Mouse (Mus musculus) cerebellum, adult 9-11 months (tissue): ENCODE results near the gene Dll1.

Experiments
- DNase-seq: peaks from one replicate; pipeline ENCODE4 v3.0.0; 2022

The Dll1 gene

DNA sequence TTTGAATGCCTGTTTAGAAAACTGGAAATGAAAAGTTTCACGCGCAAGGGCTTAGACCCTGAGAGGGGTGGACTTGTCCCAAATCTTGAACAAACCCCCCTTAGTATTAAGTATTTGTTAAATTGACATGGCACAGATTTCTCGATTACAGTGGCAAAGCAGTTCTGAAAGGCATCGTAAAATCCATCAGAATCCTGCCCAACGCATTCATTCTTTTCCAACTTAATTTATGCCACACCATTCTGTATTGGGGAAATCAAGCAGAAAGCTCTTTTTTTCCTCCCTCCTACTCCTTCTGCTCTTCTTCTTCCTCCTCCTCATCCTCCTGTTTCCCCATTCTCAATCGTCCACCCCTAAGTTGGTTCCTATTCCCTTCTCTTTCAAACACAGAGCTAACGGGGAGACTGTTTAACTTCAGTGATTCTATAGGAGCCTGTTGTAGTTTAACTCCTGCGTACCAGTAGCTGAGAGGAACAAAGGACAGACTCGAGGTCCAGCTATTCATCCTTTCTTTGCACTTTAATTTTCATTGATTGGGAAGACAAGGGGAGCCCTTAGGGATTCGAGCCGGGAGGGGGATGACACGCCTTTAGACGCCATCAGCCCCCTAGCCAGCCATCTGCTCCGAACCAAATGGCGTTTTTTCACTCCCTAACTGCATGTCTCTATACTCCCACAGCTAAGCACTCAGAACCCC, 1.9 kb upstream of the Dll1 start:
- no peak for DNase-seq

GRCm38 (mm10) chr17:15377901-15378300, 1.2 kb upstream of the Dll1 start:
- DNase-seq: no peak

- DNase-seq: peak; percentile 49
Measured at GRCm38 (mm10) chr17:15375701-15376493, 775 bp downstream of the Dll1 start.

GRCm38 (mm10) chr17:15375224-15375623, 1.4 kb downstream of the Dll1 start:
- no peak for DNase-seq

DNA sequence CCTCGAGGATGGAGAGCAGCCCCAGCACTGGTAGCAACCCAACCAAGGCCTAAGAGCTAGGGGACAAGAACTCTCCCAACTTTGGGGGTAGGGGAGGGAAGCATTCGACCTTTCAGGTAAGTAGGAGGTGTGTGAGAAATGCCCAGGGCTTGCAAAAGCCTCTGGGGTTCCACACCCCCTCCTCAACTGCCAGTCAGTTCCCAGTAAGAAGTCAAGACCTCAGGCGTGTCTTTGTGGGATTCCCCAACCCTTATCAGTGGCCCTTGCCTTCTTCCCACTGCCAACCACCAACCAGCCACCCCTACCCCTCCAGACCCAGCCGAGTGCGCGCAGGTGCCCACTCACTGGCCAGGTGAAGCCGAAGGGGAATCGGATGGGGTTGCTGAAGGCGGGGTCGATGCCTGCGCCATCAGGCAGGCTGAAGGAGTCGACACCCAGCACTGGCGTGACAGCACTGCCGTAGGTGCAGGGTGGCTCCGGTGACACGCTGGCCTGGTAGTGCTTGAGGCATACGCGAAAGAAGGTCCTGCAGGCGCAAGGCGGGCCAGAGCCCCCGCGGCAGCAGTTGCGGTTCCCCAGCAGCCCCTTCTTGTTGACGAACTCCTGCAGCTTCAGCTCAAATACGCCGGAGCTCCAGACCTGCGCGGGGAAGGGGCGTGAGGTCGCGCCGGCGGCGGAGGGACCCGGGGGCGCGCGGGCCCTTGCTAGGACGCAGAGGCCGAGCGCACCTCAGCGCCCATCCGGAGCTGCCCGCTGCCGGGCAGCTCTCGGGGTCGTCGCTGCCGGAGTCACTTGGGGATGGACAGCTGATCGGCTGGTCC, 2.1 kb downstream of the Dll1 start:
- no peak for DNase-seq

GRCm38 (mm10) chr17:15372931-15373652, 3.6 kb downstream of the Dll1 start:
- DNase-seq: no peak

DNA sequence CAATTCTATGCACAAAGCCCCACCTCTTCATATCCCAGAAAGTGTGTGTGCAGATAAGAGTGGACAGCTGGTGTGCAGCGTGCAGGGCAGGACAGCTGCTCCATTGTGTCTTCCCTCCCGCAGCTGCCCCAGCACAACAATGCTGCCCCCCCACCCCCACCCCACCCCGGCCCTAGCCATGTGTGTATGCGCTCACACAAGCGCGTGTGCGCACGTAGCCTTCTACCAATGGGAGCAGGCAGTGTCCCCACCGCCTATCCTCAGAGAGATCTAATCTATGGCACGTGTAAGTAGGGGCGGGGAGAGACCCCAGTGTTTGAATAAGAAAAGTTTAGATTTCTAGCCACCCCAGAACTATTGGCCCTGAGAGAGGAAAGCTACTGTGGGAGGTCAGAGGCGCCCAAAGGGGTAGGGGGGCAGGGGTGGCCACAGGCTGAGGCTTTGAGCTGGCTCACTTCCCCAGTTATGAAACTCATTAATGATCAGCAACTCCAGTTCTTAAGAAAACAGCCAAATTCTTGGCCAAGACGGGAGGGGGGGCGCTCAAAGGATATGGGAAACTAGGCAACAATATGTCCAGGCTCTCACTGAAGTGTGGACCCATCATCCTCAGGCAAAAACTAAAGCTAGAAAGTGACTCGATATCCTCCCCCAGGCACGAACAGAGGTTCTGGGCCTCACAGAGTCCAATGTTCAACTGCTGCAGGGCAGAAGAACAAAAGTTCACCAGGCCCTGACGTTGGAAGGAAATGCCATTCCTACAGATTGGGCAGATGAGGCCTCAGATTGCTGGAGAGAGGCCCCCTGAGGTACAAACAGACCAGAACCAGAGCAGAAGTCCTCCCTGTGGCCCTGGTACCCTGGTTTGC, 4.5 kb downstream of the Dll1 start:
- no peak for DNase-seq

DNA sequence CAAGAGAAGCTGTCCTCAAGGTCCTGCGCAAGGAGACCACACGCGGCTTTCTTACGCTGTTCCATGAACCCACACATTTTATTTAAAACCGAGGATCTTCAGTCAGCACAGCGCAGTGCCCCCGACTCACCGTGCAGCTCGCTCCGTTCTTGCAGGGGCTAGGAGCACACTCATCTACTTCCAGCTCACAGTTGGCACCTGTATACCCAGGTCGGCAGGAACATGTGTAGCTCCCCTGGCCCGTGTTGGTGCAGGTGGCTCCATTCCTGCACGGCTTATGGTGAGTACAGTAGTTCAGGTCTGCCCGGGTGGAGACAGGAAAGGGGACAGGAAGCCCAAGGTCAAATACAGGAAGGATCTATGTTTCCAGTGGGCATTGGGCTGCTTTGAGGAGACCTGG, 6.3 kb downstream of the Dll1 start:
- DNase-seq: no peak

DNA sequence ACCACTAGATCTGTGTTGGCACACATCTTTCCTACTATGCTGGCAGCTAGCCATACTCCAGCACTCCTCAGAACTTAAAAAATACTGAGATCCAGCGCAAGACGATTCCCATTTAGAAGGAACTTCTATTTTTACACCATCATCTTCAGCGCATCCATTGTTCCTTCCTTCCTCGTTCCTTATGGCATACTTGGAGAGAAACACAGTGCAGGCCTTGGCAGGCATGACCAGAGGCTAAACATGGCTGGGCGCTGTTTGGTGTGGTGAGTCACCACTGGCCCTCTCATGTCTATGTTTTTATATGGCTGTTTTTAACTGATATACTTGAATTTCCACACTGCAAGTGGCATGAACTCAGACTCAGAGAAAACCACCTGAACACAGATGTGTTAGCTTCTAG, 11.0 kb downstream of the Dll1 start:
- DNase-seq: no peak

GRCm38 (mm10) chr17:15363656-15364055, 13.0 kb downstream of the Dll1 start:
- no peak for DNase-seq

- no peak for DNase-seq
Measured at GRCm38 (mm10) chr17:15357071-15357470, 19.6 kb downstream of the Dll1 start.

DNA sequence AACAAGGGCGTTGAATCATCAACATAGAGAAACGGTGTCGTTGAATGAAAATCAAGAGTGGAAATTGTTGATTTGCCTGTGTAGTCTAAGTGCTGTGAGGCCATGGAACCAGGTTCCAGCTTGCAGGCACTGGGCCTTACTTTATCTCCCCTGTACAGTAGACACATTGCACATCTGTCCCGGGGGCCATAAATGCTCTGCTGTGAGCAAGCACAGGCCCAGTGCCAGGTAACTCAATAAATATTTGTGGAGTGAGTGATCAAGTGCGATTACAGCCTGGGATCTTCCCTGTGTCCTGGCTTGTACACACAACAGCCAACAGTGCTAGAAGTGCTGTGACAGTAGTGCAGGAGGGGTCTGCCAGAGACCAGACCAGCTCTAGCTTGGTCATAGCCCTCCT, 20.1 kb downstream of the Dll1 start:
- no peak for DNase-seq

DNA sequence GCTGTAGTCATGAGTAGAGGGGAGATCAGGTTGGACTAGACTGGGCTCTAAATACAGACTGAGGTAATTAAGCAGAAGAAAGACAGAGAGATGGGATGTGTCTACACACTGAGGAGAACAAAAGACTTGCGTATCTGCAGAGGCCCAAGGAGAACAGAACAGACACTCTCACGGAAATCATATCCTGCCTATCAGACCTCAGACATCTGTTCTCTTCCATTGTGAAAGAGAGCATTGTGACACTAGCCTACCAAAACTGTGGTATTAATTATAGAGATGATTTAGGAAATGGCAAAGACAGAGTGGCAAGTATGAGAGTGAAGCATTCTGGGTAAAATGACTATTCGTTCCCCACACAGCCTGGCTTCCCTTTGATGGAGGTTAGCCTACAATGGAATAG, 21.6 kb downstream of the Dll1 start:
- no peak for DNase-seq

- DNase-seq: no peak
Measured at GRCm38 (mm10) chr17:15354006-15354405, 22.7 kb downstream of the Dll1 start.

DNA sequence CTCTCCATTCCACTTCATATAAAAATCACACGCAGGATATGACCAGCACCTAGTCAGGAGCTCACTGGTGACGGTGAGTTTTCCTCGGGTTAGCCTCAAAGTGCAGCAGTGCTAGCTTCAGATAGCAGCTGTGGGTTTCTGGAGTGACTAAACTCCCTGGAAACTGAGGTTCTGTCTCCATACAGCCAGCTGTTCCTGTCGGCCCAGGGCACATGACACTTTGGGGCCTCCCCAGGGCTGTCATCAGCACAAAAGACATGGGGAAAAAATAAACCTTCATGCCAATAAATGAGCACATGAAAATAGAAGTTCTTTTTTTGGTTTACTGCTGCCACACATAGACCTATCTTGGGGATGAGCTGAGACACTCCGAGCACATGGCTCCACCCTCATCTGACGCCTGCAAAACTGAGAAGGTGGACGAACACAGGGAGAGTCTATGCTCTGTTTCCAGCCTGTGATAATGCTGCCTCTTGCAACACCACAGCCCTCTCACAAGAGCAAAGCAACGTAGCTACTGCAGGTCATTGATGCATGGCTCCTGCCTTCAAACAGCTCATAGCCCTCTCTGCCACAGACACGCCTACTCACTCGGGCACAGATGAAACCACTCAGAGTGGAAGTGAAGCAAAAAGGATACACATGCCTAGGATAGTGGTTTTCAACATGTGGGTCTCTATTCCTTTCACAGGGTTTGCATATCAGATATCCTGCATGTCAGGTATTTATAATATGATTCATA, 23.6 kb downstream of the Dll1 start:
- DNase-seq: no peak

GRCm38 (mm10) chr17:15350152-15350551, 26.5 kb downstream of the Dll1 start:
- DNase-seq: no peak

- DNase-seq: peak; percentile 80
Measured at GRCm38 (mm10) chr17:15343071-15343822, 33.4 kb downstream of the Dll1 start.

- DNase-seq: no peak
Measured at GRCm38 (mm10) chr17:15337906-15338305, 38.8 kb downstream of the Dll1 start.

- DNase-seq: no peak
Measured at GRCm38 (mm10) chr17:15329740-15330318, 46.8 kb downstream of the Dll1 start.

GRCm38 (mm10) chr17:15327106-15327505, 49.6 kb downstream of the Dll1 start:
- no peak for DNase-seq
